ENCODE assay signal across 26 mouse cellular contexts in the genomic region with DNA sequence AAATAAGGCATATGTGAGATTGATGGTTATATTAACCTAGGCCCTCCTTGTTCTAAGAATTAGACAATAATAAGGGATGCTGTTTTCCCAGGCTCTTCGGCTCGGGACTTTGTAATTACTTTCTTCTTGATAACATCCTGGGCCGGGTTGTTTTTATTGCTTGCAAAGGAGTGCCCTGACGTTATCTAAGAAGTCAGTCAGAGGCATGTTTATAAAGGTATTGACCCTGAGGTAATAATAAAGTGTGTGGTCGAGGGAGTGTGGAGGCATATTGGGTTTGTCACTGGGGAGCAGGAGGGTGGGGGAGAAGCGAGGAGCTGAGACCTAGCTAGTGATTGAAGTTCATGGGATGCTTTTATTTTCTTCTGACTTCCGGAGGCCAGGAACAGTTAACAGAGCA.
"Had no signal": no experiment of that assay in that cellular context is flagged by ENCODE, and none has a peak within 500 bp of the region (broad histone marks: within the 10 kb centered on the region; RNA-seq: fewer than 3 reads in every experiment).

No protein-coding gene starts in this region.

- DNase-seq: gastrocnemius, adult 2 months; gastrocnemius, postnatal 10 days; gastrocnemius, postnatal 25 days; heart, adult 2 months; heart, postnatal 14 days; heart, postnatal 36 days; kidney, adult 2 months; kidney, adult 9 months; kidney, postnatal 10 days; kidney, postnatal 25 days; kidney, postnatal 4 days; layer of hippocampus, adult 9-11 months; layer of hippocampus, postnatal 36 days; liver; liver, embryonic 13.5 days had no signal

- H3K4me3 ChIP-seq: gastrocnemius, adult 2 months; heart, adult 2 months; heart, embryonic 13.5 days; heart, embryonic 15.5 days; hindbrain, embryonic 13.5 days; hindbrain, embryonic 15.5 days; kidney, embryonic 15.5 days; limb, embryonic 10.5 days; limb, embryonic 12.5 days; liver, embryonic 13.5 days; liver, embryonic 15.5 days had no signal

- H3K36me3 ChIP-seq: heart, embryonic 13.5 days; heart, embryonic 15.5 days; hindbrain, embryonic 13.5 days; hindbrain, embryonic 15.5 days; kidney, embryonic 15.5 days; limb, embryonic 10.5 days; limb, embryonic 12.5 days; liver, embryonic 13.5 days; liver, embryonic 15.5 days had no signal

- H3K4me2 ChIP-seq: heart, embryonic 11.5 days; heart, embryonic 13.5 days; heart, embryonic 15.5 days; hindbrain, embryonic 13.5 days; hindbrain, embryonic 15.5 days; kidney, embryonic 15.5 days; limb, embryonic 12.5 days; liver, embryonic 11.5 days; liver, embryonic 13.5 days; liver, embryonic 15.5 days had no signal

- H3K27me3 ChIP-seq: heart, embryonic 13.5 days; hindbrain, embryonic 13.5 days; hindbrain, embryonic 15.5 days; kidney, embryonic 15.5 days; limb, embryonic 12.5 days; liver, embryonic 13.5 days; liver, embryonic 15.5 days had no signal

- ATAC-seq: hindbrain, postnatal 0 days had no signal

- H3K4me1 ChIP-seq: heart, embryonic 15.5 days; limb, embryonic 10.5 days; liver, embryonic 13.5 days; liver, embryonic 15.5 days had no signal

- H3K9me3 ChIP-seq: heart, embryonic 13.5 days; heart, embryonic 15.5 days; hindbrain, embryonic 13.5 days; hindbrain, embryonic 15.5 days; kidney, embryonic 15.5 days; limb, embryonic 10.5 days; limb, embryonic 12.5 days; liver, embryonic 13.5 days; liver, embryonic 15.5 days had no signal

- H3K27ac ChIP-seq: gastrocnemius, adult 2 months; heart, adult 2 months; heart, embryonic 13.5 days; heart, embryonic 15.5 days; hindbrain, embryonic 13.5 days; hindbrain, embryonic 15.5 days; hindbrain, postnatal 0 days; kidney, embryonic 15.5 days; limb, embryonic 10.5 days; limb, embryonic 12.5 days; liver, embryonic 13.5 days; liver, embryonic 15.5 days had no signal

- H3K9ac ChIP-seq: heart, embryonic 13.5 days; heart, embryonic 15.5 days; hindbrain, embryonic 13.5 days; hindbrain, embryonic 15.5 days; kidney, embryonic 15.5 days; limb, embryonic 12.5 days; liver, embryonic 13.5 days; liver, embryonic 15.5 days had no signal
